Mouse (Mus musculus): ENCODE results near the gene Scg3. TPM values are rescaled to one million over a fixed set of nuclear protein-coding genes. Genes with fewer than 3 reads are reported as not detected.

Scg3 gene
- polyA plus RNA-seq, 1 experiment, result 1.5 TPM

Other genes with a start within 250 kb of the Scg3 start
- gene Leo1, start 242.5 kb downstream of the Scg3 start, polyA plus RNA-seq (2012; rRNA removed), result 3.9 and 4.8 TPM in 2 replicates
- gene Tmod3, start 124.4 kb downstream of the Scg3 start, polyA plus RNA-seq (2012; rRNA removed), result 16.2 and 31.9 TPM in 2 replicates
- gene Tmod2, start 72.7 kb downstream of the Scg3 start, polyA plus RNA-seq (2012; rRNA removed), result 0.43 and 0.91 TPM in 2 replicates
- 9.4 and 10.3 TPM in 2 replicates for gene Lysmd2, start 58.3 kb downstream of the Scg3 start, polyA plus RNA-seq (2012; rRNA removed)
- 2.9 and 4.2 TPM in 2 replicates for gene Bmp5, start 91.3 kb upstream of the Scg3 start, polyA plus RNA-seq (2012; rRNA removed)

All from large intestine, adult 2 months (tissue).